Mouse (Mus musculus) C2C12 (cell line): ENCODE measurements around the gene Hoxb4.

Experiments used
- CEBPB ChIP-seq: IDR thresholded peaks from one replicate; pipeline ENCODE4 v1.6.1; 2011; ENCODE audit warnings: low read depth, mild to moderate bottlenecking, control low read depth, moderate library complexity
- CTCF ChIP-seq: IDR thresholded peaks from one replicate; pipeline ENCODE4 v1.5.1; 2011; ENCODE audit not compliant: control insufficient read depth, insufficient read depth, insufficient read length
- MAX ChIP-seq: IDR thresholded peaks from one replicate; pipeline ENCODE4 v1.6.1; 2011; ENCODE audit warnings: mild to moderate bottlenecking, control low read depth
- MYOD1 ChIP-seq: IDR thresholded peaks from one replicate; pipeline ENCODE4 v1.6.1; 2011; ENCODE audit warnings: low read depth; ENCODE audit not compliant: control insufficient read depth, insufficient read length
- MYOG ChIP-seq: IDR thresholded peaks from one replicate; pipeline ENCODE4 v1.6.1; 2011; ENCODE audit not compliant: control insufficient read depth, insufficient read length; ENCODE audit errors: extremely low read depth
- USF1 ChIP-seq: IDR thresholded peaks from one replicate; pipeline ENCODE4 v1.6.1; 2011; ENCODE audit warnings: low read depth, mild to moderate bottlenecking, control low read depth, moderate library complexity

- TF ChIP-seq CTCF (no peak), MAX (no peak), USF1 (no peak), MYOG (no peak), MYOD1 (no peak), CEBPB (no peak)
Observed at GRCm38 (mm10) chr11:96350791-96351190, 32.7 kb downstream of the Hoxb4 start.
